Mouse (Mus musculus): Measurements from ENCODE around the gene Dhrs13.

Gene Dhrs13

DNA sequence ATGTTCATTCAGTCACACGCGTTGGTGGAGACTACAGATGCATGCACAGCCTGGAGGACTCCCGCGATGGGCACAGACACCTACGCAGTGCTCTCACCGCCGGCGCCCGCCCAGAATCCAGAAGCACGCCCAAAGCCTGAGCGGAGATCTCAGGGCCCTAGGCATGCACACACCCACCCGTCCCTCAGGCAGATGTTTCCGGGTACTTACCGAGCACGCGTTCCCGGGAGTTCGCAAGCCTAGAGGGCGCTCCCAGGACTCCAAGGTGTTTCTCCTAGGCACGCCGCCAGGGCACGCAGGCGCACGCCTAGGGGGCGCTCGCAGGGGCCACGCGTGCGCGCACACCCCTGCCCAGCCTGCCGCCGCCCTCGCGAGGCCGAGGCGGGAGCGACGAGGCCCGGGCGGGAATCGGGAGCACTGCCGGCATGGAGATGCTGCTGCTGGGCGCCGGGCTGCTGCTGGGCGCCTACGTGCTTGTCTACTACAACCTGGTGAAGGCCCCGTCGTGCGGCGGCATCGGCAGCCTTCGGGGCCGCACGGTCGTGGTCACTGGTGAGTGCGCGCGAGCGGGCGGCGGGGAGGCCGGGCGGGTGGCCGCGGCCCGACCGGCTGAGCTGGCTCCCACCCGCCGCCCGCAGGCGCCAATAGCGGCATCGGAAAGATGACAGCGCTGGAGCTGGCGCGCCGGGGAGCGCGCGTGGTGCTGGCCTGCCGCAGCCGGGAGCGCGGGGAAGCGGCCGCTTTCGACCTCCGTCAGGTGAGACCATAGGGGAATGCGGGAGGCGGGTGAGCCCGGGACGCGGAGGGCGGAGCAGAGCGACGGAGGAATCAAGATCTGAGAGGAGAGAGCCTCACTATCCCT lies at the start of gene Dhrs13:
Gene Dhrs13, plus strand, starts transcription at position 334 of the 862 bp plus-strand sequence.
- DNase-seq (ENCODE audit: low read depth, low spot score): peak; percentile 77

DNA sequence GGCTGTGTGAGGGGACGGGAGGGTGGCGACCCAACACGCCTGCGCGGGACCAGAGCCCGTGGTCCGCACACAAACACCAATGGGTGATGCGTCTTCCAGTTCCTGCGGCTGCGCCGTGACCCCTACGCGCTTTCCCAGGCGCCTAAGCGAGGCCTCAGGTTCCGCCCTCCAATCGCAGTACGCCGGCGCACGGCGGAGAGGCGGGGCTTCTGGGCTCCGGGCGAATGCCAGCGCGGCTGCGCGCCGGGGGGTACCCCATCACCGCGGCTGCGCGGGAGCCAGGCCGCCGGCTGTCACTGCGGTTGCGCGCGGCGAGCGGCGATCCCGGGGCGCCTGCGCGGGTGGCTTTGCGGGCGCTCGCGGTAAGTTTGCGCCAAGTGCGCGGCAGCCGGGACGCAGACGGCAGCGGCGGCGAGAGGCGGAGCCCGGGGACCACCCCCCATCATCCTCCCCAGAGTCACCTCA lies 49.6 kb upstream of the Dhrs13 start, which contains the start of gene Phf12:
Gene Phf12, plus strand, starts transcription at position 314 of the 465 bp plus-strand sequence.
- peak; percentile 99 for DNase-seq (ENCODE audit: low read depth, low spot score)

DNA sequence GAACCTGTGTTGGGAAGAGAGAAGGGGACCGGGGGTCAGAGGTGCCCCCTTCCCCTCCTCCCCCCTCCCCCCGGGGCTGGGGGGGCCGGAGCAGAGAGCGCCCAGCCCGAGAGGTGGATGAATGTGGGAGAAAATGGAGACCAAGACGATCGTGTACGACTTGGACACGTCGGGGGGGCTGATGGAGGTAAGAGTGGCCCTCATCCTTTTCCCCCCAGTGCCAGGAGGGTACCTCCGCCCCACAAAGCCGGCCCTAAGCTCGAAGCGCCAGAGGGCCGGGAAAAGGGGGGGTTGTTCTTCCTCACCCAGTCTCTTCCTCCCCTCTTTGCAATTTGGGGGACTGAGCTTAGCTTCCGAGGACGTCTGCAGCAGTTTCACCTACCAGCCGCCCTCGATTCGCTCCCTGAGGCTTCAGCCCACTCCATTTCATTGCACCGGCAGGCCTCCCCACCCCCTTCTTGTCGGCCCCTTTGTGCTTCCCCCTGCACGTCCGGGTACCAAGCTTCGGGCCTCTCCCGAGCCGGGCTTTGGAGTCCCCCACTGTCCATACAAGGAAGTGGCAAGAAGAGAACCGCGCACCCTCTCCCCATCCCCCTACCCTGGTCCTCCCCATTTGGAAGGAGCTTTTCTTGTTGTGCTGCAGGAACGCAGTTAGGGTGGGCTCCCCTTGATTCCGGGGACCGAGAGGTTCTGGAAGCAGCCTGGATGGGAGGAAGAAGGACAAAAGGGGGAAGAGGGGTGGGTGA lies 48.7 kb upstream of the Dhrs13 start:
- no peak for DNase-seq (ENCODE audit: low read depth, low spot score)

DNA sequence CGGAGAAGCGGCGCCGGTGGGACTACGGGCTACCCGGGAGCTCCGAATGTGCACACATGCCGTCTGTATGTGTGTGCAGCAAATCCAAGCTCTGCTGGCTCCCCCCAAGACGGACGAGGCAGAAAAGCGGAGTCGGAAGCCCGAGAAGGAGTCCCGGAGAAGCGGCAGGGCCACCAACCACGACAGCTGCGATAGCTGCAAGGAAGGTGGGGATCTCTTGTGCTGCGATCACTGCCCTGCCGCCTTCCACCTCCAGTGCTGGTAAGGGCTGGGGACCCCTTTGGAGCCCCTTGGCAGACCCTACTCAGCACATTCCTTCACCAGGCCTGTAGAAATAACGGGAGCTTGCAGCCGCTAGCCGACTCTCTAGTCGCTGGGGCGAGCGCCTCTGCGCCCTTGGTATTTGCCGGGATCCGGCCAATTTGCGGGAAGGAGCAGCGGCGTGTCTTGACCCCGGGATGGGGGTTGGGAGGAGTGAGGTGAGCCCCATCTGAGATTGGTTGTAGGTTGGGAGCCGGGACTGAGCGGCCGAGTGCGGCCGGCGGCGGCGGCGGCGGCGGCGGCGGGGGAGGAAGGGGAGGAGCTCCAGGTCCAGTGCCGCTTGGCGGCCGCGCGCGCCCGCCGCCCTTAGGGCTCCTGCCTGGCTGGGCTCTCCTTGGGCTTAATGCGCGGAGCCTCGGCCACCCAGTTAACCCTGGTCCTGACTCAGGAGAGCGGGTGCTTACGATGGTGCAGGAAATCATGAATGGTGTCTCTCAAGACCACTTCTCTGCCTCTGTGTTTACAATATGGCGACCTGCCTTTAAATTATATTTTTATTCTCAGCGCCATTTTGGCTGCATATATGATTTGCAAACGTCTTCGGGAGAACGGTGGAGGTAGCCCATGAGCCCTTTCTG lies 47.9 kb upstream of the Dhrs13 start:
- DNase-seq (ENCODE audit: low read depth, low spot score): peak; percentile 57

DNA sequence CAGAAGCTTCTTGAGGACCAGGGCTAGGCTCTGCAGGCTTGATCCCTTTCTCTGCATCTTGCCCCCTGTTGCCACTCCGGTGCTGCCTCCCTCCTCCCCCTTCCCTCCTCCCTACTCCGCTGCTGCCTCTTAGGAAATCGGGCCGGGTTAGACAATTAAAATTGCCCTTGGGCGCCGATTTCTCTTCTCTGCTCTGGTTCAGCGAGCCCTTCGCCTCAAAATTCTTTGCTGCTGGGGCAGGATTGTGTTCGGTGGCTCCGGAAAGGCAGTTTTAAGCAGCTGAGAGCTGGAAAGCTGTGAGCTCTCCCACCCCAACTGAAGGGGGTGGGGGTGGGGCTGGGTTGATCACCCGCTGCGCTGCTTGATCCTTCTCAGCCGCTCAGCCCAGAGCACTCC lies 47.2 kb upstream of the Dhrs13 start:
- DNase-seq (ENCODE audit: low read depth, low spot score): peak; percentile 59

DNA sequence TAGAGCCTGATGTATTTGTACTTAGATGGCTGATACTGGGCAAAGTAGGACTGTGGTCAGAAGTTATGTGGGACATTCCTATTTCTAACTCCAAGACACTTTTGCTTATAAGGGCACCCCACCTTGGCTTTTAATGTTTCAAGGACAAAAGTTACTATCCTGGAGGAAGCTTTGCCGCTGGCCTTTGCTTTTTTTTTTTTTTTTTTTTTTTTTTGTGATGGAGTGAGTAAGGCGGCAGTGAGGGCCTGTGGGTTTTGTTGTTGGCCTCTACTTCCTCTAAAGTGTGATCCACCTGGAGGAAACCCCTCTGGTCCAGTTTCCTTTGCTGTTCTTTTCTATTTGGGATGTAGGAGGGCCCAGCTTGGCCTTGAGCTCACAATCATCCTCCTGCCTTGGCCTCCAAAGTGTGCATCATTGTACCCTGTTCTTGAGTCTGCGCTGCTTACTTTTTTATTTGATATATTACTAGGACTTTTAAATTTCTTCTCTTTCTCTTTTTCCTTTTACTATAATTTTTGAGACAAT lies 46.5 kb upstream of the Dhrs13 start:
- DNase-seq (ENCODE audit: low read depth, low spot score): no peak

DNA sequence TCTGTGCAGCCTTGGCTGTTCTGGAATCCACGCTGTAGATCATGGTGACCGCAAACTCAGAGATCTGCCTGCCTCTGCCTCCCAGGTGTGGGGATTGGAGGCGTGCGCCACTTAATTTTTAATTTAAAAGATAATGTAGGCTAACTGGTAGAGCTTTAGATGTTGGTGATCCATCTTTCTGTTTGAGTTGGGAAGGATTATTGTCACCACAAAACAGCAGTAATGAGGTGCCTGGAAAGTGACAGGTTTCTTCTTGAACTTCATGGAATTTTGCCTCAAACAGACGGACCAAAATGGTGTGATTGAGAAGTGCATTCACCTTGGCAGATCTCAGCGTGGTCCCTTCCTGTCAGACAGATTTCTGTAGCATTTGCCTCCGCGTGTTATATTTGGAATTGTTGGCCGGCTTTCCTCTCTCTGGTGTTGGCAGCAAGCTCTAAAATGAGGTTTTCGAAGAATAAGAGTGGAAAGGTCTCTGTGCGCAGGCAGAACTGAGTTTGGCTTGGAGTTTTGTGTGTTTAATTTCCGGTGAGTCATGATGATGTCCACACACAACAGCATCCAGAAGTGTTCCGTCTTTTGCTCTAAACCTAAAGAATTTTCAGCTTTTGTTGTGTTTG lies 42.9 kb upstream of the Dhrs13 start:
- DNase-seq (ENCODE audit: low read depth, low spot score): no peak

DNA sequence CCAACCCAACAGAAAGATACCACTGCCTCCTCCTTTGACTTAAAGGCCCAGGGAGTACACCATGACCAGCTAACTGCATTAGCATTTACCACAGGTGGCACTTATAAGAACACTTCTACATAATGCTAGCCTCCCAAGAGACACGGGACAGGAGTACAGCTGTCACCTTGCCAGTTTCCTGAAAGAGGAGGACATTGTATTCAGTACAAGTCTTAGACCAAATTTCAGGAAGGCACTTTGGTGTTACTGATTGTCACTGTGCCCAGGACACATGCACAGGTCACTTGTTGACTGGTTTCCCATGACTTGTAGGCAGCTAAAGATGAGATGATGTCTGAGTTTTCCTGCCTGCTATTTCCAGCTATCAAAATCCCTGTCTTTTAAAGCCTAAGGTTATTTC lies 36.5 kb upstream of the Dhrs13 start:
- DNase-seq (ENCODE audit: low read depth, low spot score): no peak

DNA sequence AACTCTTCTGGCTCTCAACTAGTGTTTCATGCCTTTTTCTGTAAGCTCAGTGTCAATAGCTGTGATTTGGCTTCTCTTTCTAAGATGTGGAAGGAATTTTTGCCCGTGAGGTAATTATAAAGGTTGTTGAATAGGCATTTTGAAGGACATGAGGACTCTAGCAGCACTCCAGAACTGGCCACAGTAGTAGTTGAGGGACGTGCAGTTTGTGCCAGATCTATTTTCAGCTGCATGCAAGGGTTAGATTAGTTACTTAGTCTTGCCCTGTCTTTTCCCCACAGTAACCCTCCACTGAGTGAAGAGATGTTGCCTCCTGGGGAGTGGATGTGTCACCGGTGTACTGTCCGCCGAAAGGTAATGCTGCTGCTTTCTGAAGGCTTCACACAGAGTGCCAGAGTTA lies 25.6 kb upstream of the Dhrs13 start:
- no peak for DNase-seq (ENCODE audit: low read depth, low spot score)

DNA sequence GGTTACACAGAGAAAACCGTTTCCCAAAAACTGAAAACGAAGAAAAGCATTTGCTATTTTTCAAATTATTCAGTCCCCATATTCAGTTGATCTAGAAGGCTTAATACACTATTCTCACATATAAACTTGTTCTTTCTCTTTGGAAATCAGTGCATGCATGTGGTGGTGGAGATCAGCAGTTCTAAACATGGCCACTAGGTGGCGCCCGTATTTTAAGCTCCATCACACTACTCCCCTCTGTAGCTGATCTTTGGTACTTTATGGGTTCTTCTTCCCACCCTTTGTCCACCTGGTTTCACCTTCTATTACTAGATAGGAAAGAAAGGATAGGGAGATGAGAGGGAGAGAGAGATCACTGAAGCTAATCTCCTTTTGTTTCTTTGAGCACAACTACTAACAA lies 12.4 kb upstream of the Dhrs13 start:
- DNase-seq (ENCODE audit: low read depth, low spot score): no peak

DNA sequence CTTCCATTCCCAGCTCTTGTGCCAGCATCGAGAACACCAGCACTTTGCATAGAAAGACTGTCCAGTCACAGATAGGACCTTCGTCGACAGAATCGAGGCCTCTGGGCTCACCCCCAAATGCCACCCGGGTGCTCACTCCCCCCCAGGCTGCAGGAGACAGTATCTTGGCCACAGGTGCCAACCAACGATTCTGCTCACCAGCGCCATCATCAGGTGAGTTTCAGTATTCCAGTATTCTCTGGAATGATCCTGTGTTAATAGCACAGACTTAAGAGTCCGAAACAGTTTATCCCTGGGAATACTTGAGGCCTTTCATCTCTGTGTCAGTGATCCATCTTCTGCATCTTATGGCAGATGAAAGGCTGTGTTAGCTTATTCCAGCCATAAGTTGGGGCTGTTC lies 8.5 kb upstream of the Dhrs13 start:
- DNase-seq (ENCODE audit: low read depth, low spot score): no peak

DNA sequence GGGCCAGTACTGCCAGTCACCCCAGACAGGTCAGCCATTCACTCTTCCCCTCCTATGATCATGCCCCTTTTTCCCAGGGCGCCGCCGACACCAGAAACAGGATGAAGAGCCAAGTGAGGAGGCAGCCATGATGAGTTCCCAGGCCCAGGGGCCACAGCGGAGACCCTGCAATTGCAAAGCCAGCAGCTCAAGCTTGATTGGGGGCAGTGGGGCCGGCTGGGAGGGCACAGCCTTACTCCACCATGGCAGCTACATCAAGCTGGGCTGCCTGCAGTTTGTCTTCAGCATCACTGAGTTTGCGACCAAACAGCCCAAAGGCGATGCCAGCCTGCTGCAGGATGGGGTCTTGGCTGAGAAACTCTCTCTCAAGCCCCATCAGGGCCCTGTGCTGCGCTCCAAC lies 2.8 kb upstream of the Dhrs13 start:
- DNase-seq (ENCODE audit: low read depth, low spot score): no peak

DNA sequence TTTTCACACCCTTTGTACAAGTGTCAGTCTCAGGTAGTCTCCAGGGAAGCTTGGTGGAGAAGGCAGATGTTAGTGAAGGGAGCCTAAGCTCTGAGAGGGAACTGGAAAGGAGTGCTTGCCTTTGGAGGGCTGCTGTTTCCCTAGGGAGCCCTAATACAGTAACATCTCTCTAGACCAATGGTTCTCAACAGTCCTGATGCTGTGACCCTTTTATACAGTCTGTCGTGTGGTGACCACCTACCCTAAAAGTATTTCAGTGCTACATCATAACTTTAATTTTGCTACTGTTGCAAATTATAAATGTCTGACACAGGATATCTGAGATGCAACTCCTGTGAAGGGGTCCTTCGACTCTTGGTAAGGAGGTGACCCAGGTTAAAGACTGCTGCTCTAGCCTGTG lies 1.5 kb upstream of the Dhrs13 start:
- DNase-seq (ENCODE audit: low read depth, low spot score): no peak

DNA sequence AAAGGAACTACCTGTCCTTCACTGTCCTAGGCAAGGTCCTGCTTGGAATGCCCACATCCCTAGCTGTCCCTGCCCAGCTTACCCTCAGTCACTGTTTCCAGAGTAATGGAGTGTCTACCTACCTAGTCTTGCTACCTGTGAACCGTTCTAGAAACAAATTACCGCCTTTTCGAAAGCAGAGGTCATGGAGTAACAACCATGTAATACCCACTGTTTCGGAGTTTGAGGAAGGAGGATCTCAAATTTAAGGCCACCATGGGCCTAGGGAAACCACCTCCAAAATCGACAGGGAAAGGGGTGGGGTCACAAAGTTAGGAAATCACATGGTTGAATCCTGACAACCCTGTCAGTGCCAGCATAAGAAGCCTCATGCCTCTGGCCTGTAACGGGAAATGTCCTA lies 691 bp upstream of the Dhrs13 start:
- DNase-seq (ENCODE audit: low read depth, low spot score): no peak

DNA sequence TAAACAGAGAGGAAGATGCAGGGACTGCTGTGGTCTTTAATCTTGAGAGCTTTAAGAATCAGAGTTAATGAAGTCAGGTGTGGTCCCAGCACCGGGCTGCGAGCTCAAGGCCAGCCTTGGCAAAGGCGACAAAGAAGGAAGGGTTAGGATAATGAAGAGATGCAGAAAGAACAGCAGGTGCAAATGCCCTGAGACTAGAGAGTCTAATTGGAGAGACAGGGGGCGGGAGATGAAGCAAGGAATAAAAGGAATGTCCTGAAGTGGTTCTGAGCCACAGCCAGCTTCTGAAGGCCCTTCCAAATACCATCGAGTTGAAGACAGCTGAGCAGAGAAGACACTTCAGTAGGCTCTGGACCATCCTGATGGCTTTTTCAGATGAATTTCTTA lies 722 bp downstream of the Dhrs13 start:
- no peak for DNase-seq (ENCODE audit: low read depth, low spot score)

DNA sequence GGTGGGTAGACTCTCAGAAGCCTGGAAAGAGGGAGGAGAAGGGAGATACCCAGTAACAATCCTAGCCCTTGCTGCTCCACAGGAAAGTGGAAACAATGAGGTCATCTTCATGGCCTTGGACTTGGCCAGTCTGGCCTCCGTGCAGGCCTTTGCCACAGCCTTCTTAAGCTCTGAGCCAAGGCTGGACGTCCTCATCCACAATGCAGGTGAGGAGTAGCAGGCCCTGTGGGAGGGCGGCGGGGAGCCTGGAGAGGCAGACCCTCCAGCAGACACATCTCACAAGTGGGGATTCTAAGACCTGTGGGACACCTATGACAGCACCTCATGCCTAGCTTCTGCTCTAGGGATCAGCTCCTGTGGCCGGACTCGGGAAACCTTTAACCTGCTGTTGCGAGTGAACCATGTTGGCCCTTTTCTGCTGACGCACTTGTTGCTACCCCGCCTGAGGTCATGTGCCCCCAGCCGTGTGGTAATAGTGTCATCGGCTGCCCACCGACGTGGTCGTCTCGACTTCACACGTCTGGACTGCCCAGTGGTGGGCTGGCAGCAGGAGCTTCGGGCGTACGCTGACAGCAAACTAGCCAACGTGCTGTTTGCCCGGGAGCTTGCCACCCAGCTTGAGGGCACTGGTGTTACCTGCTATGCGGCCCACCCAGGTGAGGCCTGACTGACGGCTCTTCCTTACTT lies 2.0 kb downstream of the Dhrs13 start:
- DNase-seq (ENCODE audit: low read depth, low spot score): no peak

DNA sequence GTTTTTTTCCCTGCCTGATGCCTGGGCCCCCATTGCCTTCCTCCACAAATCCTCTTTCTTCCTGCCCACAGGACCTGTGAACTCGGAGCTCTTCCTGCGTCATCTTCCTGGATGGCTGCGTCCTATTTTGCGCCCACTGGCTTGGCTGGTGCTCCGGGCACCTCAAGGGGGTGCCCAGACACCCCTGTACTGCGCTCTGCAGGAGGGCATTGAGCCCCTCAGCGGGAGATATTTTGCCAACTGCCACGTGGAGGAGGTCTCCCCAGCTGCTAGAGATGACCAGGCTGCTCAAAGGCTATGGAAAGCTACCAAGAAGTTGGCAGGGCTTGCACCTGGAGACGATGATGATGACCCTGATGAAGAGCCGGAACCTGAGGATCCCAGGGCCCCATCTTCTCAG lies 4.7 kb downstream of the Dhrs13 start:
- no peak for DNase-seq (ENCODE audit: low read depth, low spot score)

DNA sequence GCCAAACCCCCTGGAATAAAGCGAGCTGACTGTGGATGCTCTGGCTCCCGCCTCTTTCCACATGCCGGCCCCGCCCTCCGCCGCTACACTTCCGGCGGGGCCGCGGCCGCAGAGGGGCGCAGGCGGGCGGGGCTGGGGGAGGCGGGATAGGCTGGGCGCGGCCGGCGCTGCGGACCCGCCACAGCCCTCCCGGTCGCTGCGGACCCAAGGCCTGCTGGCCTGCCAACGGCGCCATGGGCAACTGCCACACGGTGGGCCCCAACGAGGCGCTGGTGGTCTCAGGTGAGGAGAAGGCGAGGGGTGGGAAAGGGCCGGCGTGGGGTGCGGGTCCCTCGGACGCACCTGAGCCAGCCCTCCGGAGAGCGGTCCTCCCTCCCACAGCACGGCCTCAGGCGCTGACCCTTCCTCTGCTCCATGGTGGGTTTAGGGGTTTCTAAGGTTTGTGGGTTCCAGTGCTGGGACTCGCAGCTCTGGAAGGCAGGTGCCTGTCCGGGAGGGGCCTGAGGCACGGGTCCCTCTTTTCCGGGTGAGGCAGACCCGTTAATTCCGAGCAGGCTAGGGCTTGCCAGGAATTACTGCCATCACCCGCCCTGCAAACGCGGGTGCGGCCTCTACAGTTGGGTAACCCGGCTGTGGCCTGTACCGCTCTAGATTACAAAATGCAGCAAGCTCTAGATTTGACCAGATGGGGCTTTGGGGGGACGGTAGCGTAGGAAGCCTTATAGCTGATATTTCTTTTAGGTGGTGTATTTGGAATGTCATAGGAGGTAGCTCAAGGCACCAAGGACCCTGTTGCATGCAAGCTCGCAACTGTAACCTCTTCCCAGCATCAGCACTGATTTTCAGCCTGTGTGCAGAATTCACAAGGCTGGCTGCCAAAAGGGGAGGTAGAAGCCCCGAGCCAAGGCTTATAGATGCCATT lies 6.0 kb downstream of the Dhrs13 start, which contains the start of gene Flot2:
Gene Flot2, plus strand, starts transcription at position 101 of the 922 bp plus-strand sequence.
- DNase-seq (ENCODE audit: low read depth, low spot score): no peak

DNA sequence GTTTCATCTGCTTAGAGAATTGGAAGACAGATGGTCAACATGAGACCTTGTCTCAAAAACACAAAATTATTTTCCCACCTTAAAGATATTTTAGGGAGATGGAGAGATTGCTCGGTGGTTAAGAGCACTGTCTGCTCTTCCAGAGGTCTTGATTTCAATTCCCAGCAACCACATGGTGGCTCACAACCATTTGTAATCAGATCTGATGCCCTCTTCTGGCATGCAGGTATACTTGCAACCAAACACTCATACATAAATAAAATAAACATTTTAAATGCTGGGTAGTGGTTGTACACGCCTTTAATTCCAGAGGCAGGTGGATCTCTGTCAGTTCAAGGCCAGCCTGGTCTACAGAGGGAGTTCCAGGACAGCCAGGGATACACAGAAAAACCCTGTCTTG lies 8.8 kb downstream of the Dhrs13 start:
- DNase-seq (ENCODE audit: low read depth, low spot score): no peak
